Mouse (Mus musculus) cerebellum, postnatal 25 days (tissue): ENCODE data around the gene Slc5a11.

Experiments
- DNase-seq, 2 experiments: peaks; one replicate each; pipeline ENCODE4 v3.0.0; 2021; ENCODE audit warnings: mixed read lengths in 2 of 2

Slc5a11 gene

DNA sequence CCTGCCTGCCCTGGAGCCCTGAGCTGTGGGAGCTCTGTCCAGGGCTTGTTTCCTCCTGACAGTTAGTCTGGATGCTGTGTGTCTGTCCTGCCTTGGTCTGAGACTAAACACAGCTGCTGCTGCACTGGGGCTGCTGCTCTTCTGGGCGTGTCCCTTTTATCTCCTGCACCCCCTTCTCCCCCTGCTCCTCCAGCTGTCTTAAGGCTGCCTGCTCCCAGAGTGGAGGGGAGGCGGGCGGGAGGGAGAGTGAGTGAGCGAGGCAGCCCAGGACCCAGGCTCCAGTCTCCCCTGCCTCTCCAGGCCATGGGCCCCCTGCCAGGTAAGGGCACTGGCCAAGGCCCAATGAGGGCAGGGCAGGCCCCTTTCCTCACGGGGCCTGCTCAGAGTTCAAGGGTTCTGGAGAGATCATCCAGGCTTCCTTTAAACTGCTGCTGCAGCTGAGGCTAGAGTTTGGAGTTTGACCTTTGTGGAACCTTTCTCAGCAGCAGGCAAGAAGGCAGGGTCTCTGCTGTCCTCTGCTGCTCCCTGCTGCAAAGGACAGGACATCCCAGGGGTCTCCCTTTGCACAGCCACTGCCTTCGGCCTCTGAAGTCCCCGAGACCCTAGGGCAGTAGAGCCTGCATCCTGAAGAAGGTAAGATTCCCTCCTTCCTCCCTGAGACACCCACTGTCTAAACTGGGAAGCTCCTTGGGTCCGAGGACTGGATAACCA is at the start of gene Slc5a11:
TSS of gene Slc5a11 (plus strand) at position 416 of the 711 bp plus-strand sequence.
- no peak for DNase-seq

DNA sequence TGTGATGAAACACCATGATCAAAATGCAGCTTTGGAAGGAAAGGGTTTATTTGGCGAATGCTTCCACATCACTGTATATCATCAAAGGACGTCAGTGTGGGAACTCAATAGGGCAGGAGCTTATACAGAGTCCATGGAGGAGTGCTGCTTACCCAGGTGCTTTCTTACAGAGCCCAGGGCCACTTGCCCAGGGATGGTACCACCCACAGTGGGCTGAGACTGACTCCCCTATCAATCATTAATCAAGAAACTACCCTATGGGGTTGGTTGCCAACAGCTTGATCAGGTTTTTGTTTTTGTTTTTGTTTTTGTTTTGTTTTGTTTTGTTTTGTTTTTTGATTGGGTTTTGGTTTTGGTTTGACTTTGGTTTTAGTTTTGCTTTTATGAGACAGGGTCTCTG is 47.1 kb upstream of the Slc5a11 start:
- no peak for DNase-seq

DNA sequence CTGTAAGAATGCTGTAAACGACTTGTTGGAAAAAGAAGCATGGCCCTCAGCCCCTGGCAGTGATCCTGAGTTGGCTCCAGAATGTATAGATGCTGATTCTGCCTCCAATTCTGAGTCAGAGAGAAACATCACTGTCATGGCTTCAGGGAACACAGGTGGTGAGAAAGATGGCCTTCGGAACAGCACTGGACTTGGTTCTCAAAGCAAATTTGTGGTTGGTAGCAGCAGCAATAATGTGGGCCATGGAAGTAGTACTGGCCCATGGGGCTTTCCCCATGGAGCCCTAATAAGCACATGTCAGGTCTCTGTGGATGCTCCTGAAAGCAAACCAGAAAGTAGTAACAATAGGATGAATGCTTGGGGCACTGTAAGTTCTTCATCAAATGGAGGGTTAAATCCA is 45.0 kb upstream of the Slc5a11 start:
- DNase-seq, result no peak

- no peak for DNase-seq
Observed at GRCm38 (mm10) chr7:123172101-123172500, 42.5 kb upstream of the Slc5a11 start.

- no peak for DNase-seq
Observed at GRCm38 (mm10) chr7:123177215-123177614, 37.4 kb upstream of the Slc5a11 start.

- DNase-seq, result no peak
Observed at GRCm38 (mm10) chr7:123181787-123182701, 32.5 kb upstream of the Slc5a11 start.

- DNase-seq, result no peak
Observed at GRCm38 (mm10) chr7:123184891-123185290, 29.7 kb upstream of the Slc5a11 start.

GRCm38 (mm10) chr7:123186463-123186862 is 28.1 kb upstream of the Slc5a11 start:
- DNase-seq, result peak in 1 of 2 experiments; percentile 60

- no peak for DNase-seq
Observed at GRCm38 (mm10) chr7:123187246-123187645, 27.3 kb upstream of the Slc5a11 start.

DNA sequence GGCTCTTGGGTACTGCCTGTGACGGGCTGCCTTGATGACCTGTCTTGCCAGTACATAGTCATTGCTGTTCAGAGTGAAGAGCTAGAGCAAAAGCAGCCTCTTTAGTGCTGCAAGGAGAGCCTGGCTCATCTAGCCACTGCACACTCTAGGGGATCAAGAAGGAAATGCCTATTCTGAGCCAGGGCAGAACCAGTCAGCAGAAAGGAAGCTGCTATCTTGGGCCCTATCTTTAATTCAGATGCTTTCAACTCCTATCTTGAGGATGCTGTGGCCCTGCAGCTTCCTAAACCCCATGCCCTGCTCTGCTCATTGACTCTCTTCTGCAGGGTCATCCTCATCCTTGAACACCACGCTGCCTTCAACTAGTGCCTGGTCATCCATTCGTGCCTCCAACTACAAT is 26.1 kb upstream of the Slc5a11 start:
- no peak for DNase-seq

GRCm38 (mm10) chr7:123189762-123190161 is 24.8 kb upstream of the Slc5a11 start:
- no peak for DNase-seq

DNA sequence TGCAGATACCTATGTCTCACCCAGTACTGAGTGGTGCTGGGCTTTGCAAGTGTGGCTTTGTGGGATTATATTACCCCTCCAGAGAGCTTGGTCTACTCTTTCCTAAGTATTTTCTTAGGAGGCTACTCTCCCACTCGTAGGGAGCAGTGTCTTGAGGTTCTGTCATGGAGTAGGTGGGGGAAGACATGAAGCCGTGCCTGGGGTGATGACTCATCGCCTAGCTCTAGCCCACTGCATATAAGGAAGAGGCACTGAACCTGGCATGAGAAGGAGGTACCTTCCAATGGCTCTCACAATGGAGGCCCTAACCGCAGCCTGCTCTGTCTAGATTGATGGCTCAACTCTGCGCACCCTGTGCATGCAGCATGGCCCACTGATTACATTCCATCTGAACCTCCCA is 22.8 kb upstream of the Slc5a11 start:
- DNase-seq, result no peak

GRCm38 (mm10) chr7:123193201-123193600 is 21.4 kb upstream of the Slc5a11 start:
- no peak for DNase-seq

GRCm38 (mm10) chr7:123194696-123195095 is 19.9 kb upstream of the Slc5a11 start:
- peak; percentile 64 to 68 for DNase-seq

GRCm38 (mm10) chr7:123196432-123196831 is 18.1 kb upstream of the Slc5a11 start:
- DNase-seq, result no peak

DNA sequence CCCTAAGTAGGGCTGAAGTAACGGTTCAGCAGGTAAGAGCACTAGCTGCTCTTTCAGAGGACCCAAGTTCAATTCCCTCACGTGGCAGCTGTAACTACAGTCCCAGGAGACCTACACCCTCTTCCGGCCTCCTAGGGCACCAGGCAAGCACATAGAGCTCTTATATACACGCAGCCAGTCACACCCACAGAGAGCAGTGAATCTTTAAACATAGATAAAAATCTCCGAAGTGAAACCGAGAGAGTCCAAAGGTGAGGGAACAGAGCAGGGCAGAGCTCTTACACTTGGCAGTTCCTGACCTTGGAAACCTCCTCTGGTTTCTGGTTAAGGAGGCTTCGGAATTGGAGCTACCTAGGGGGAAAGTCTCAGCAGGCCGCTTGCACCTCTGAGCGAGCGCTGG is 15.9 kb upstream of the Slc5a11 start:
- DNase-seq, result no peak

GRCm38 (mm10) chr7:123199151-123199550 is 15.4 kb upstream of the Slc5a11 start:
- DNase-seq, result no peak

DNA sequence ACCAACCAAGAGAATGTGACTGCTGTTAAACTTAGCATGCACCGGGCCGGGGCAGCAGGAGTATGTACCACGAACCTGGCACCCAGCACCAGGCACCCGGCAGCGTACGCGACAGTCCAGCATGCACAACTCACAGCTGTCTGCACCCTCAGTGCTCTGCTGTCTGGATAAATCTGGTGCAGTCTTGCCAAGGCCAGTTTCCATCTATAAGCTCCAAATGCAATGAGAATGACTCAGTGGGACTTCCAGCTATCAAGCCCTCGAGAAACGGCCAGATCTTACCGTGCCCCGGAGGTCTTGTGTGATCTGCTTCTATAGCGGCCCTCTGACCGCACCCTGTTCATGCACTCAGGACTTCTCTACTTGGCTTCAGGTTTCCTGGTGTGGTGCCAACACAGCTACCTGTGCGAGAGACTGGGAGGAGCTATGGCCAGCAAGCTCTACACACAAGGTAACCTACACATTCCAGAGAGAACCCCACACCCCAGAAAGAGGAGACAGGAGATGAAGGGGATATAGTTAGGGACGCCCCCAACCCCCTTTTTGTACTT is 14.8 kb upstream of the Slc5a11 start:
- no peak for DNase-seq

- no peak for DNase-seq
Observed at GRCm38 (mm10) chr7:123200722-123201121, 13.9 kb upstream of the Slc5a11 start.

DNA sequence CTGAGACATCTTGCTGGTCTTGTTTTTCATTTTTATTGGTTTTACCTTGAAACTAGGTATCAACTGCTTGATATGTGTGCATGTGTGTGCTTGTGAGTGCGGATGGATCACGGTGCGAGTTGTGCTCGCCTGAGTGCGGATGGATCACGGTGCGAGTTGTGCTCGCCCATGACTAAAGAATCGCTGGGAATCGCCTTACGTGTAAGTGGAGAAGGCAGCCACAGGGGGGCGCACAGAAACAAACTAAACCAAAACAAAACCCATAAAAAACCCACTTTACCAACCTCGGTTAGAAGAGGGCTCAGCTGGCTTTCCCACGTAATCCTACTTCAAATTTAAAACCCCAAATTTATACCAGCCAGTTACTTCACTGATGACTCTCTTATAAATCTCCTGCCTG is 9.3 kb upstream of the Slc5a11 start:
- DNase-seq, result peak; percentile 76 to 83

- DNase-seq, result no peak
Observed at GRCm38 (mm10) chr7:123207561-123207960, 7.0 kb upstream of the Slc5a11 start.

- DNase-seq, result no peak
Observed at GRCm38 (mm10) chr7:123209864-123210263, 4.7 kb upstream of the Slc5a11 start.

DNA sequence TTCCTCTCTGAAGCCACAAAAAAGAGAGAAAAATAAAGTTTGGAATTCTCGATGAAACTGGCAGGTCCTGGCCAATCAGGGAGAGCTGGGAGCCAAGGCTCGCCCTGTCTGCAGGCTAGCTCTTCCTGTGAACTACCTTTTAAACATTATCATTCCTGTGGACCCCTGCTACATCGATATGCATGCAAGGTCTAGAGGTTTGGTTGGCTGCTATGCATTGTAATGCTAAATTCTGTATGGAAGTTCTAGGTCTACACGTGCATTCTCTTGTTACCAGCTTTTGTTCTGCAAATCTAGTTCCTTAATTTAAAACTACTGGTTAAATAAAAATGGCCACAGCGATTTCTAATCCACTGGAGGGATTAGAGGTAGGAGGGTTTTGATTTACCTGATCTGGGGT is 3.1 kb upstream of the Slc5a11 start:
- DNase-seq, result no peak

DNA sequence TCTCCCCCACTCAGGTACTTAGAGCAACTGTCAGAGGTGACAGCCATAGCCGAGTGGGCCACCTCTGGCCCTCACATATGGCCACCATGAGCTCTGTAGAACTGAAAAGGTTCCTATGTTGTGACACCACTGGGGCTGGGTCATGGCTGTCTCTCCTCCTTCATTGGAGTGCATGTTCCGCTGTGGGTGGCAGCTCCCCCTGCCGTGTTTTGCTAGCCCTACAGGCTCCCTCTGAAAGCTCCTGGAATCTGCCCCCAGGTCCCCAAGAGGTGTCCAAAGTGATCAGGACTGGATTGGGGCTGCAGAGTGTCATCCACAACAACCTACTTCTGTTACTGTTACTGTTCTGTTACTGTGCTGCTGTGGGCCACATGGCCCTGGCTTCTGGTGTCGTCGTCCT is 2.3 kb upstream of the Slc5a11 start:
- no peak for DNase-seq
